Mouse (Mus musculus): Measurements from ENCODE around the gene Rph3al.

DNA sequence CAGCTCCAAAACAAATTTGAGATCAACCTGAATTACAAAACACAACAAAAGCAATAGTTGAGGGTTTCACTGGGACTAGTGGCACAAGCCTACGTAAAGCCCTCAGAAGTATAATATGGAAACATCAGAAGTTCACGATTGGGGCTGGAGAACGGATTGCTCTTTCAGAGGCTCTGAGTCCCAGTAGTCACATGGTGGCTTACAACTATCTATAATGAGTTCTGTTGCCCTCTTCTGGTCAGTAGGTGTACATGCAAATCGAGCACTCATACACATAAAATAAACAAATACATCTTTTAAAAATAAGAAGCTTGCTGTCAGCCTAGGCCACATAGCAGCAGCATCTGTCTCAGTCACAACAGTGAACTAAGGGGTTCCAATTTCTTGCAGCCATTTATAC lies 45.0 kb upstream of the Rph3al start:
- no peak for TF ChIP-seq POLR2A (IDR thresholded peaks at IDR 0.05; ENCODE audit: insufficient read depth, low read depth, low read length)
- TF ChIP-seq CTCF (IDR thresholded peaks at IDR 0.05; ENCODE audit: insufficient read depth, low read depth, low read length): no peak
